Mouse (Mus musculus) forebrain, embryonic 13.5 days (tissue): ENCODE results near the gene Wipf2. TPM values are rescaled to one million over a fixed set of nuclear protein-coding genes. Genes with fewer than 3 reads are reported as not detected.

Experiments
- ATAC-seq: fragments of 200-750 bp; cut with Nextera tagmentation; 2 replicates; pipeline ENCODE4 v1.8.0; 2017
- H3K27ac ChIP-seq: fragments of 300-500 bp; sonication (generic); 2 replicates; pipeline ENCODE4 v1.5.1; 2015; ENCODE audit warnings: inconsistent platforms, mild to moderate bottlenecking, moderate library complexity
- H3K27me3 ChIP-seq: fragments of 300-500 bp; sonication (generic); 2 replicates; pipeline ENCODE4 v1.6.1; 2015; ENCODE audit warnings: mild to moderate bottlenecking, inconsistent platforms
- H3K36me3 ChIP-seq: fragments of 300-500 bp; sonication (generic); 2 replicates; pipeline ENCODE4 v1.6.1; 2015; ENCODE audit warnings: mild to moderate bottlenecking, inconsistent platforms; ENCODE audit not compliant: poor library complexity, severe bottlenecking
- H3K4me1 ChIP-seq: fragments of 300-500 bp; sonication (generic); 2 replicates; pipeline ENCODE4 v1.6.1; 2015; ENCODE audit warnings: inconsistent platforms
- H3K4me2 ChIP-seq: fragments of 300-500 bp; sonication (generic); 2 replicates; pipeline ENCODE4 v1.6.1; 2015; ENCODE audit warnings: inconsistent platforms, mild to moderate bottlenecking, moderate library complexity
- H3K4me3 ChIP-seq: fragments of 300-500 bp; sonication (generic); 2 replicates; pipeline ENCODE4 v1.5.1; 2015; ENCODE audit warnings: mild to moderate bottlenecking, inconsistent platforms
- H3K9ac ChIP-seq: fragments of 300-500 bp; sonication (generic); 2 replicates; pipeline ENCODE4 v1.6.1; 2015; ENCODE audit warnings: mild to moderate bottlenecking, inconsistent platforms
- H3K9me3 ChIP-seq: fragments of 300-500 bp; sonication (generic); replicated peaks from 2 replicates; pipeline ENCODE4 v1.6.1; 2016; ENCODE audit warnings: inconsistent platforms
- WGBS: fragments of 180-500 bp; shearing (Covaris S2); methylation state at CpG from one replicate; pipeline ENCODE4 v1.1.7; 2015; 5-methylcytosine and 5-hydroxymethylcytosine counted together
- polyA plus RNA-seq: library from polyadenylated mRNA; unstranded; fragments of >200 nt; fragmentation: Nextera tagmentation; extraction: Ambion mirVana; gene quantifications from 2 replicates; pipeline ENCODE4 v1.2.1, GENCODE M21; 2015

Gene Wipf2
- polyA plus RNA-seq, 1 experiment from 2014 or later: 5.0 TPM

DNA sequence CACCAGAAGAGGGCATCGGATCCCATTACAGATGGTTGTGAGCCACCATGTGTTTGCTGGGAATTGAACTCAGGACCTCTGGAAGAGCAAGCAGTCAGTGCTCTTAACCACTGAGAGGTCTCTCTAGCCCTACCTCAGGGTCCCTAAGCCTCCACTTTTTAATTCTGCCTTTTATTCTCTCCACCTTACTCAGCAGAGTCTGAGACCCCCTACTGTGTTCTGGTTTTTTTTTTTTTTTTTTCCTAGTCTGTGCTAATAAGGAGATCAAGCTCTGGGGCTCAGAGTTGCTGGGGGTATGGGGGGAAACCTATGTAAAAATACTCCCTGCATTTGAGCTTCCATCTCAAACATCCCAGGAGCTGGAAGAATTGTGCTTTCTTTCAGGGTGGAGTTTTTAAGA lies 88.7 kb downstream of the Wipf2 start:
- no peaks in the 10 kb centered on the region for H3K27me3 ChIP-seq
- no peaks in the 10 kb centered on the region for H3K9me3 ChIP-seq
- H3K4me2 ChIP-seq: no peak overlapping the region
- H3K9ac ChIP-seq: no peak overlapping the region
- no peaks in the 10 kb centered on the region for H3K36me3 ChIP-seq
- peaks cover 52% of the 10 kb centered on the region for H3K4me1 ChIP-seq
- 71% methylated on average over 1 of the region's 1 CpGs for WGBS
- no peak for ATAC-seq
- no peak overlapping the region for H3K4me3 ChIP-seq
- H3K27ac ChIP-seq: no peak overlapping the region

DNA sequence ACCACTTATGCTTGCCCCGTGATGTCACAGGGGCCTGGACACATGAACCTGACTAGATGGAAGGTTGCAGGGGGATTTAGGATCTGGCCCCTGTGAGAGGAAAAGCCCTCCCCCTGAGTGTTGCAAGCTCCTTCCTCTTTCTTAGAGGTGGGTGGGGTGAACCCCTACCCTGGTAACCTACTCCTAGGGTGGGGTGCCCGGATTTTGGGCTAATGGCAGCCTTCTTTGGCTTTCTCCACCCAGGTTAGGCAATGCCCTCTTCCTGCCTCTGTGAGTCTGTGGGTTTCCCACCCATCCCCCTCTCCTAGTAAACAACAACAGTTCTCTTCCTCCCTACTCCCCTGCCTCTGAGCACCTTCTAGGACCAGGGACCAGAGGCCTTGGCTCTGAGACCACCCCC lies 89.3 kb downstream of the Wipf2 start:
- no peak overlapping the region for H3K27ac ChIP-seq
- H3K9me3 ChIP-seq: no peaks in the 10 kb centered on the region
- H3K27me3 ChIP-seq: no peaks in the 10 kb centered on the region
- H3K4me1 ChIP-seq: peaks cover 52% of the 10 kb centered on the region
- ATAC-seq: no peak
- H3K4me3 ChIP-seq: no peak overlapping the region
- no peak overlapping the region for H3K9ac ChIP-seq
- H3K4me2 ChIP-seq: no peak overlapping the region
- 69% methylated on average over 2 of the region's 2 CpGs for WGBS
- no peaks in the 10 kb centered on the region for H3K36me3 ChIP-seq

DNA sequence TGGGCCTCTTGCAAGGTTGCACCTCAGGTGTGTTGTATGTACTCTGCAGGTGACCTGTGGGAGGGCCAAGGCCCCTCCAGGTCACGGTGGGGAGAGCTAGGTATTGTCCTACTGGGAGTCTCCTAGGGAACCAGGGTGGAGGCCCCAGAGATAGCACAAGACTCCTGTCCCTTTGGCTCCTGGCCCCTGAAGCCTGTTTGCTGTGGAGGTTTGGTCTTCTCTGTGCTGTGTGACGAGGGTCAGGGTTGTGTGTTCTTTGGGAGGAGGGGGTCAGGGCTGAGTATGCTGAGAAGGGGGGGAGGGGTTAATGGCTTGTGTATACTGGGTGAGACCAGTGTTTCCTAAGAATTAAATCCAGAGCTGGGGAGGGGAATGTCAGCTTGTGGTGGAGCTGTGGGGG lies 89.9 kb downstream of the Wipf2 start:
- Histone ChIP-seq H3K9ac (no peak overlapping the region), H3K4me1 (peaks cover 52% of the 10 kb centered on the region), H3K27me3 (no peaks in the 10 kb centered on the region), H3K27ac (no peak overlapping the region), H3K4me2 (no peak overlapping the region), H3K4me3 (no peak overlapping the region), H3K36me3 (no peaks in the 10 kb centered on the region), H3K9me3 (no peaks in the 10 kb centered on the region)
- WGBS: 21% methylated on average over 2 of the region's 2 CpGs
- no peak for ATAC-seq

DNA sequence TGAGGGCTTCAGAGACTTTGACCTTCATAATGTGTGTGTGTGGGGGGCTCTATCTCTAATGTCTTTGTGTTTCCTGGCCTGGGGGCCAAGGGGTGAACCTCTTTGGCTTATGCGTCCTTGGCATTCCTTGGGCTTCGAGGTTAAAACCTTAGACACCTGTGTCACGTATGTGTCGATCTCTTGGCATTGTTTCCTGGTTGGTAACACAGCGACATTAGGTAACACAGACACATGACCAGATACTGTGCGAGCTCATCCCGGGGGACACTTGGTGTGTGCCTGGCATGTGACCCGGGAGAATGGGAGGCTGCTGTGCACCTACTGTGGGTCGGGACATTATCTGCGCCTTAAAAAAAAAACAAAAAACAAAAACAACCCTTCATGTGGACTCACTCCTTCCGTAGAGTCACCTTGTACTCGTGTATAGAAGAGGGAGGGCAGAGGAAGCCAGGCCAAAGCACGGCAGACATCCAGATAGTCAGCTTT lies 90.4 kb downstream of the Wipf2 start:
- H3K9ac ChIP-seq: peak overlapping the region; percentile 8; the same call in 1 of the 2 replicates
- no peak overlapping the region for H3K4me3 ChIP-seq
- no peaks in the 10 kb centered on the region for H3K27me3 ChIP-seq
- H3K4me1 ChIP-seq: peaks cover 52% of the 10 kb centered on the region
- no peaks in the 10 kb centered on the region for H3K36me3 ChIP-seq
- ATAC-seq: peak; percentile 9; the same call in 1 of the 2 replicates
- WGBS: 36% methylated on average over 13 of the region's 13 CpGs
- H3K4me2 ChIP-seq: peak overlapping the region; percentile 44
- H3K9me3 ChIP-seq: no peaks in the 10 kb centered on the region
- H3K27ac ChIP-seq: peak overlapping the region; percentile 48; the same call in 1 of the 2 replicates

DNA sequence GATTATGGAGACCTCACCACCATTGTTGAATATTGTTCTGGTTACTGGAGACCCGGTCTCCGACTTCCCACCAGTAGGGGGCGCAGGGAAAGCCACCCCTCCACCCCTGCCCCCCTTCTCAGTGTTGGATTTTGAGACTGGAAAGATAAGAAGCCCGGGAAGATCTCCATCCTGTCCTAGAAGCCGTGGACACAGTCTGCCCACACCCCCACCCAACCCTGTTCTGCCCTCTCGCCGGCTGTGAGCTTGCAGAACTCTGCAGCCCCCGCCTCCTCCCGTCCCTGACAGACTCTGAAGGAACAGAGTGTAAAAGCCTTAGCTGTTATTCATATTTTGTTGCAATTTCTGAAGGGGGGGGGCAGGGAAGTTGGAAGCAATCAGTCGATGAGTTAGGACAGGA lies 90.9 kb downstream of the Wipf2 start:
- no peak overlapping the region for H3K4me3 ChIP-seq
- H3K27ac ChIP-seq: peak overlapping the region; percentile 75
- H3K9me3 ChIP-seq: no peaks in the 10 kb centered on the region
- WGBS: 1% methylated on average over 10 of the region's 10 CpGs
- H3K9ac ChIP-seq: peak overlapping the region; percentile 8; the same call in 1 of the 2 replicates
- H3K36me3 ChIP-seq: no peaks in the 10 kb centered on the region
- ATAC-seq: peak; percentile 58
- no peaks in the 10 kb centered on the region for H3K27me3 ChIP-seq
- peak overlapping the region; percentile 44 for H3K4me2 ChIP-seq
- peaks cover 57% of the 10 kb centered on the region for H3K4me1 ChIP-seq

Other genes with a start within 250 kb of the Wipf2 start
- 1.2 and 1.3 TPM in 2 replicates for gene Gm12355, start 238.0 kb upstream of the Wipf2 start, polyA plus RNA-seq
- gene Gsdma3, start 237.3 kb upstream of the Wipf2 start, polyA plus RNA-seq: not detected in 2 replicates
- gene Gsdma2, start 216.9 kb upstream of the Wipf2 start, polyA plus RNA-seq: not detected in 2 replicates
- not detected in 2 replicates for gene Gsdma, start 199.3 kb upstream of the Wipf2 start, polyA plus RNA-seq
- gene Psmd3, start 181.1 kb upstream of the Wipf2 start, polyA plus RNA-seq: 187 and 198 TPM in 2 replicates
- gene Csf3, start 162.4 kb upstream of the Wipf2 start, polyA plus RNA-seq: 0.12 TPM in 1 of 2 replicates, not detected in the other
- 79.0 and 86.0 TPM in 2 replicates for gene Med24, start 134.2 kb upstream of the Wipf2 start, polyA plus RNA-seq
- gene Thra, start 123.0 kb upstream of the Wipf2 start, polyA plus RNA-seq: 93.5 and 95.2 TPM in 2 replicates
- 2.1 and 2.3 TPM in 2 replicates for gene Nr1d1, start 88.3 kb upstream of the Wipf2 start, polyA plus RNA-seq
- 31.3 and 32.9 TPM in 2 replicates for gene Msl1, start 68.1 kb upstream of the Wipf2 start, polyA plus RNA-seq
- gene Casc3, start 58.7 kb upstream of the Wipf2 start, polyA plus RNA-seq: 46.4 and 51.1 TPM in 2 replicates
- 2.4 and 3.0 TPM in 2 replicates for gene Rapgefl1, start 26.9 kb upstream of the Wipf2 start, polyA plus RNA-seq
- 23.0 and 26.9 TPM in 2 replicates for gene Cdc6, start 44.2 kb downstream of the Wipf2 start, polyA plus RNA-seq
- 8.7 and 10.2 TPM in 2 replicates for gene Rara, start 64.2 kb downstream of the Wipf2 start, polyA plus RNA-seq
- 0.21 TPM in 1 of 2 replicates, not detected in the other for gene Gjd3, start 119.4 kb downstream of the Wipf2 start, polyA plus RNA-seq
- gene Top2a, start 160.6 kb downstream of the Wipf2 start, polyA plus RNA-seq: 276 and 284 TPM in 2 replicates
- 131 TPM in 2 replicates for gene Igfbp4, start 177.6 kb downstream of the Wipf2 start, polyA plus RNA-seq
- not detected in 2 replicates for gene Tns4, start 225.7 kb downstream of the Wipf2 start, polyA plus RNA-seq